Mouse (Mus musculus) cerebellum, adult 18-20 months (tissue): ENCODE results near the gene Nt5c1a.

Experiments used
- DNase-seq, 2 experiments: peaks; one replicate each; pipeline ENCODE4 v3.0.0; 2021

Gene Nt5c1a

GRCm38 (mm10) chr4:123212330-123212729 is 11.0 kb downstream of the Nt5c1a start:
- no peak for DNase-seq

GRCm38 (mm10) chr4:123213975-123214374 is 12.7 kb downstream of the Nt5c1a start:
- DNase-seq, result no peak

GRCm38 (mm10) chr4:123215367-123215766 is 14.1 kb downstream of the Nt5c1a start:
- no peak for DNase-seq

GRCm38 (mm10) chr4:123216782-123217181 is 15.5 kb downstream of the Nt5c1a start:
- peak; percentile 54 to 69 for DNase-seq

- peak; percentile 71 to 80 for DNase-seq
Observed at GRCm38 (mm10) chr4:123219720-123220357, 18.5 kb downstream of the Nt5c1a start.

GRCm38 (mm10) chr4:123220637-123221036 is 19.3 kb downstream of the Nt5c1a start:
- DNase-seq, result no peak

GRCm38 (mm10) chr4:123223309-123223708 is 22.0 kb downstream of the Nt5c1a start:
- no peak for DNase-seq

GRCm38 (mm10) chr4:123225718-123226403 is 24.6 kb downstream of the Nt5c1a start:
- DNase-seq, result no peak

GRCm38 (mm10) chr4:123227707-123228106 is 26.4 kb downstream of the Nt5c1a start:
- no peak for DNase-seq

- DNase-seq, result no peak
Observed at GRCm38 (mm10) chr4:123228270-123228669, 27.0 kb downstream of the Nt5c1a start.

GRCm38 (mm10) chr4:123229166-123229565 is 27.9 kb downstream of the Nt5c1a start:
- DNase-seq, result no peak

- no peak for DNase-seq
Observed at GRCm38 (mm10) chr4:123232841-123233240, 31.5 kb downstream of the Nt5c1a start.

- no peak for DNase-seq
Observed at GRCm38 (mm10) chr4:123233492-123234084, 32.3 kb downstream of the Nt5c1a start, which contains the start of gene Heyl. Gene Heyl (plus strand): TSS chr4:123233556.

GRCm38 (mm10) chr4:123235835-123236430 is 34.6 kb downstream of the Nt5c1a start:
- DNase-seq, result no peak

- no peak for DNase-seq
Observed at GRCm38 (mm10) chr4:123236431-123237031, 35.2 kb downstream of the Nt5c1a start.

GRCm38 (mm10) chr4:123237386-123238266 is 36.3 kb downstream of the Nt5c1a start:
- DNase-seq, result no peak

GRCm38 (mm10) chr4:123239361-123240203 is 38.3 kb downstream of the Nt5c1a start:
- no peak for DNase-seq

GRCm38 (mm10) chr4:123246221-123246620 is 44.9 kb downstream of the Nt5c1a start:
- DNase-seq, result no peak

GRCm38 (mm10) chr4:123246651-123247050 is 45.3 kb downstream of the Nt5c1a start:
- DNase-seq, result no peak

GRCm38 (mm10) chr4:123247147-123247880 is 46.0 kb downstream of the Nt5c1a start:
- no peak for DNase-seq
